Mouse (Mus musculus) stomach, embryonic 16.5 days (tissue): ENCODE results near the gene Dpf2. TPM values are rescaled to one million over a fixed set of nuclear protein-coding genes. Genes with fewer than 3 reads are reported as not detected.
A peak's percentile ranks its signal among the peaks of the same experiment; 100 is the strongest.

ENCODE experiments used
- ATAC-seq: fragments of 200-750 bp; cut with Nextera tagmentation; 2 replicates; pipeline ENCODE4 v1.8.0; 2017; ENCODE audit warnings: moderate number of reproducible peaks, moderate TSS enrichment; ENCODE audit not compliant: insufficient read depth, low FRiP score
- H3K27ac ChIP-seq: fragments of 300-500 bp; sonication (generic); 2 replicates; pipeline ENCODE4 v1.5.1; 2014; ENCODE audit warnings: low read length
- H3K27me3 ChIP-seq: fragments of 300-500 bp; sonication (generic); 2 replicates; pipeline ENCODE4 v1.6.1; 2014; ENCODE audit warnings: low read length, control low read depth, mixed read lengths; ENCODE audit not compliant: control insufficient read depth, insufficient read depth
- H3K36me3 ChIP-seq: fragments of 300-500 bp; sonication (generic); 2 replicates; pipeline ENCODE4 v1.6.1; 2014; ENCODE audit warnings: low read length; ENCODE audit not compliant: control insufficient read depth, insufficient read depth
- H3K4me1 ChIP-seq: fragments of 300-500 bp; sonication (generic); 2 replicates; pipeline ENCODE4 v1.6.1; 2014; ENCODE audit warnings: low read length, control low read depth, mixed read lengths; ENCODE audit not compliant: control insufficient read depth, insufficient read depth
- H3K4me2 ChIP-seq: fragments of 300-500 bp; sonication (generic); 2 replicates; pipeline ENCODE4 v1.6.1; 2014; ENCODE audit warnings: low read depth, low read length, mixed read lengths
- H3K4me3 ChIP-seq: fragments of 300-500 bp; sonication (generic); replicated peaks from 2 replicates; pipeline ENCODE4 v1.5.1; 2014; ENCODE audit warnings: mild to moderate bottlenecking, low read length
- H3K9ac ChIP-seq: fragments of 300-500 bp; sonication (generic); 2 replicates; pipeline ENCODE4 v1.6.1; 2014; ENCODE audit warnings: low read length
- H3K9me3 ChIP-seq: fragments of 300-500 bp; sonication (generic); replicated peaks from 2 replicates; pipeline ENCODE4 v1.6.1; 2016; ENCODE audit warnings: low read length, control low read depth; ENCODE audit not compliant: control insufficient read depth
- WGBS: fragments of 180-500 bp; shearing (Covaris S2); extraction: QIAGEN DNeasy Blood & Tissue Kit; methylation state at CpG from one replicate; pipeline ENCODE4 v1.1.7; 2014; 5-methylcytosine and 5-hydroxymethylcytosine counted together
- polyA plus RNA-seq: library from polyadenylated mRNA; unstranded; fragments of >200 nt; fragmentation: Nextera tagmentation; extraction: Ambion mirVana; gene quantifications from 2 replicates; pipeline ENCODE4 v1.2.1, GENCODE M21; 2015

Dpf2 gene
- polyA plus RNA-seq, 1 experiment from 2014 or later = 117 TPM

DNA sequence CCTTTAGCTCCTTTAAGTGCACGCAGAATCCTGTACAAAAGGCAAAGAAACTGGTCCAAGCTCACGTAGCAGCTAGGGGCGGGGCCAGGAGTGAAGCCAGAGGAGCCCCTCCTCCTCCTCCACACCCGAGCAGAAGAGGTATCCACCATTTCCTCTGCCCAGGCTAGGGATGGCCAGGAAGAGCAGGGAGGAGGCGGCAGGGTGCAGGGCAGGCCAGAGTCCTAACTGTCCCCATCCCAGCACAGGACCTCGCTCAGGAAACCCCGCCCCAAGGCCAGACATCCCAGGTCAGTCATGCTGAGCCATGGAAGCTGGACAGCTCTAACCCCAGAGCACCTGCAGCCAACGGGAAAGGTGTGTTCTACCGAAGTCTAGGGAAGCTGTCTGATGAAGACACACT, 8.9 kb upstream of the Dpf2 start:
- H3K4me3 ChIP-seq = peak overlapping the region; percentile 1
- 0 out of 2 replicates have a peak overlapping the region, but pooled peaks have one; percentile 9 for H3K27ac ChIP-seq
- H3K36me3 ChIP-seq = peaks cover 7% of the 10 kb centered on the region; the same call in 1 of the 2 replicates
- peak overlapping the region; percentile 97; the same call in 1 of the 2 replicates for H3K4me2 ChIP-seq
- H3K9ac ChIP-seq = peak overlapping the region; percentile 18; the same call in 1 of the 2 replicates
- peaks cover 26% of the 10 kb centered on the region for H3K4me1 ChIP-seq
- ATAC-seq = no peak
- WGBS = 21% methylated on average over 9 of the region's 9 CpGs
- 0 out of 2 replicates have a peak, but pooled peaks cover 3% of the 10 kb centered on the region for H3K27me3 ChIP-seq
- no peaks in the 10 kb centered on the region for H3K9me3 ChIP-seq

DNA sequence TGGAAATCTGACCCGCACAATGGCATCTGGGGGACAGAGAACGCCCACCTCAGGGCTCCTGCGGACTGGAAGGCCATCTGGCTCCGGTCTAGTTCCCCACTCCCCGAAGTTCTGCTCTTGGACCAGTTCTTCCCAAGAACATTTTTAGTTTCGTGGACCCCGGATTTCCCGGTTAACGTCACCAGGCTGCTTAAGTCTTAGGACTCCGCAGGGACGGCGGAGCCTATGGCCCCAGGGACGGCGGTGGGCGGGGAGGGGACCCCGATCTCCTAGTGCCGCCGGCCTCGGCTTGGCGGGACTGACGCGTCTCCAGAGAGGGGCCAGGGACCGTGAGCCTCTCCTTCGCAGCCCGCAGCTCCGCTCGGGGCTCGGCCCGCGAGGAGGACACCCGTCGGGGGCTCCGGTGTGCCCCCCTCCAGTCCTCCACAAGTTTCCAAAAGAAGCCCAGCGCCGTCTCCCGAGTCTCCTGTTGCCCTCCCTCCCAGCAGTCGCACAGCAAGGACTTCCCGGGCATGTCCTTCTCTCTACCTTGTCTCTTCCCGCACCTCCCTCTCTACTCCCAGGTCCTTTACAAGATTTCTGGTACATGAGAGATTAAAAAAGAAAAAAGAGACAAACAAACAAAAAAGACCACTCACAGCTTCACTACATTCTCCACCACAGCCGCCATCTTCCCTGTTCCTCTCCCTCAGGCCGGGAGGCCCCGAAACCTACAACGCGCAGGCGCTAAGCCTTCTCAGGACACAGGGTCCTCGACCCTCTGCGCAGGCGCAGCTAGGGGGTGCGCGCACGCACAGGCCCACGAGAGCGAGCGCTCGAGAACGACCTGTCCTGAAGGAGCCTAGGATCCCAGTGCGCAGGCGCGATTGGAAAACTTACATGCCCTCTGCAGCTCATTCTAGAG, 455 bp downstream of the Dpf2 start:
- WGBS = under 1% methylated on average over 59 of the region's 59 CpGs
- Histone ChIP-seq H3K4me3 (peak overlapping the region; percentile 76), H3K9me3 (no peaks in the 10 kb centered on the region), H3K4me2 (peak overlapping the region; percentile 77), H3K36me3 (peaks cover 3% of the 10 kb centered on the region; the same call in 1 of the 2 replicates), H3K9ac (peak overlapping the region; percentile 93), H3K27ac (peak overlapping the region; percentile 73), H3K4me1 (peaks cover 25% of the 10 kb centered on the region), H3K27me3 (no peaks in the 10 kb centered on the region)
- peak; percentile 97 for ATAC-seq

DNA sequence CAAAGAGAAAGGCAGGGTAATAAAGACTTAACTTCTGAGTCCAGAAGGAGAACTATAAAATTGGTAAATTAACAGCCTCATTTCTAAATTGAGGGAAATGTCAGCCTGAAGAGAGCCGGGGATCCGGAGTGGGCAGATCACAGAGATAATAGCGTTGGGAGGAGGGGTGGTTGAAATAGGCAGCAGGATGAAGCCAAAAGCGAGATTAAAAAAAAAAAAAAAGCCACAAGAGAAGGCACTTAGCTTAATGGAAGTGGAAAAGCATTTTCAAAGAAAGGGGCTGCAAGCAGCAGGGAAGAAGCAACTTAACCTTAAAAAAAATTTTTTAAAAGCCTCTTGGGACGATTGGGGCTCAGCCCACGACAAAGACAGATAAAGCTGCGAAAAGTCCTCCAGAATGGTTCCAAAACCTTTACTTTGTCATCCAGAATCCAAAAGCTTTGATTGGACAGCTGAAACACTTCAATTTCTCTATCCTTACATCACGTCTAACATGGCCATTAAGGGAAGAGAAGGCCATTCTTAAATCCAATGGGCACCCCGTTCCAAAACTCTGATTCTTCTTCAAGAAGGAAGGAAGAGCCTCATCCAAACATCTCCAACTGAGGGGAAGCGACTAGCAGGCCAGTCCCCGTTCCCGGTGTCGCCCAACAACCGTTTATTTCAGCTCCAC, 1.2 kb downstream of the Dpf2 start:
- H3K4me1 ChIP-seq = peaks cover 25% of the 10 kb centered on the region
- H3K27me3 ChIP-seq = no peaks in the 10 kb centered on the region
- 1% methylated on average over 14 of the region's 14 CpGs for WGBS
- H3K27ac ChIP-seq = peak overlapping the region; percentile 73
- peak overlapping the region; percentile 67 for H3K4me2 ChIP-seq
- peak overlapping the region; percentile 93 for H3K9ac ChIP-seq
- H3K4me3 ChIP-seq = peak overlapping the region; percentile 76
- no peaks in the 10 kb centered on the region for H3K36me3 ChIP-seq
- ATAC-seq = no peak
- no peaks in the 10 kb centered on the region for H3K9me3 ChIP-seq

DNA sequence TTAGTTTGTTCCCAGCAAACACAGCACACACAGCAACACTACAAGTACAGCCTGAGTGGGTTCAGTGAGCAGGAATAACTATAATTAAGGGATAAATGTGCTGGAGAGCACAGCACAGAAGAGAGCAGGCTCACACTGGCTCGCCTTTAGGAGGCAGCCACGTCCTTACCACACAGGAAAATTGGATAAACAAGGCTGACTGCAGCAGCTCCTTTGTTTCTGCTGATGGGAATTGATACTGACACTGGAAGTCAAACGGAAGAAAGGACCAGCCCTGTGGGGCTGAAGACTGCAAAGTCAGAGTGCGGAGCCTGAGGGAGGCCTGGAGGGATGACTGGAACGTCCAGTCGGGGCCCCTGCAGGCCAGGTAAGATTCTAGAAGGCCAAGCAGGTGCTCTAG, 2.6 kb downstream of the Dpf2 start:
- Histone ChIP-seq H3K27me3 (no peaks in the 10 kb centered on the region), H3K4me3 (peak overlapping the region; percentile 15; the same call in 1 of the 2 replicates), H3K36me3 (peaks cover 7% of the 10 kb centered on the region), H3K4me2 (peak overlapping the region; percentile 35), H3K4me1 (peaks cover 25% of the 10 kb centered on the region), H3K9me3 (no peaks in the 10 kb centered on the region), H3K27ac (peak overlapping the region; percentile 4; the same call in 1 of the 2 replicates), H3K9ac (peak overlapping the region; percentile 38; the same call in 1 of the 2 replicates)
- 40% methylated on average over 6 of the region's 6 CpGs for WGBS
- ATAC-seq = no peak

DNA sequence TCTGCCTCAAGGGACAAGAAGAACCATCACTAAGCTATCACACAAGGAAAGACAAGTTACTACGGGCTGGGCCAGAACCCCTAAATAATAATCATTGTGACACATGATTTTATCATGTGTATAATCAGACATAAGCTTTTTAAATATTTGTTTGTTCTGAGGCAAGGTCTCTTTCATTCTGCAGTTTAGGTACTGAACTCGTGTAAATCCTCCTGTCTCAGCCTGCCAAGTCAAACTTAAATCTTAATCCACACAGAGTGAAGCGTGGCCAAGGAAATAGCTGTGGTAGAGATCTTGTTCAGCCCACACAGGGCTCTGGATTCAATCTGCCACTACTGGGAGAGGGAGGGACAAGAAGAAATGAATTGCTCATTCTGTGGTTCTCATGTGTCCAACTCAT, 5.5 kb downstream of the Dpf2 start:
- H3K9me3 ChIP-seq = no peaks in the 10 kb centered on the region
- no peak overlapping the region for H3K4me3 ChIP-seq
- no peak overlapping the region for H3K4me2 ChIP-seq
- peaks cover 19% of the 10 kb centered on the region for H3K4me1 ChIP-seq
- H3K27ac ChIP-seq = no peak overlapping the region
- no peak for ATAC-seq
- WGBS = 68% methylated on average over 3 of the region's 3 CpGs
- H3K9ac ChIP-seq = no peak overlapping the region
- H3K27me3 ChIP-seq = no peaks in the 10 kb centered on the region
- H3K36me3 ChIP-seq = peaks cover 27% of the 10 kb centered on the region

DNA sequence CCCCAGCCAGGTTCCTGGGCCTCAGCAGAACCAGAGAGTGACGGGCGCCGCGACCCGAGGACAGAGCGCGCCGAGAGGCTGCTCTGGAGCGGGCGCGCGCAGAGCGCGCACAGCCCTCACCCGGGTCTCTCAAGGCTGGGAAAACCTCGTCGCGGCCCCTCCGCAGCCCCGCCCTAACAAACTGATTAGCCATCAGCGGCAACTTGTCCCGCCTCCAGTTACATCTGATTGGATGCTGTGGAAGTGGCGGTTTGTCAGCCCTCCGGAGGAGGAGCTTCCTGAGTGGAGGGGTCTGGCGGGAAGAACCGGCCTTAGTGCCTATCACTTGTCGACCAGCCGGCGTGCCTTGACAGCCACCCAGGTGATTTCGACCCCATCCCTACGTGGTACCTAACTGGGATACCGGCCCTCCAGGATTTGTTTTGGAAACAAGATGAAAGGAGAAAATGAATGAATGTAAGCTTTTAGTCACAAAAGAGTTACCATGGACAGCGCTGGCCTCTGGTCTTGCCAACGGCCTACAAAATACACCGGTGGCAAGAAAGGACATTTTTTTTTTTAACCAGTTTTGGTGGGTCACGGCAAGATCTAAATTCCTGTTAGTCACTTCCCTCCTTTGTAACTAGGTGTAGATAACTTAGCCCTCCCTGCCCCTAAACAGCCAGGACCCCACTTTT, 18.7 kb downstream of the Dpf2 start, which contains the start of gene Tigd3:
Gene Tigd3 (minus strand): TSS at position 148 of the 677 bp plus-strand sequence.
- Histone ChIP-seq H3K27ac (no peak within 1 kb of the TSS), H3K4me3 (peak within 1 kb of the TSS; percentile 60), H3K4me2 (peak within 1 kb of the TSS; percentile 98), H3K9ac (peak within 1 kb of the TSS; percentile 89), H3K27me3 (no peaks in the 10 kb centered on the region), H3K4me1 (peaks cover 7% of the 10 kb centered on the region; the same call in 1 of the 2 replicates), H3K36me3 (peaks cover 9% of the 10 kb centered on the region), H3K9me3 (no peaks in the 10 kb centered on the region)
- WGBS = 2% methylated on average over 35 of the region's 36 CpGs
- ATAC-seq = peak; percentile 98

DNA sequence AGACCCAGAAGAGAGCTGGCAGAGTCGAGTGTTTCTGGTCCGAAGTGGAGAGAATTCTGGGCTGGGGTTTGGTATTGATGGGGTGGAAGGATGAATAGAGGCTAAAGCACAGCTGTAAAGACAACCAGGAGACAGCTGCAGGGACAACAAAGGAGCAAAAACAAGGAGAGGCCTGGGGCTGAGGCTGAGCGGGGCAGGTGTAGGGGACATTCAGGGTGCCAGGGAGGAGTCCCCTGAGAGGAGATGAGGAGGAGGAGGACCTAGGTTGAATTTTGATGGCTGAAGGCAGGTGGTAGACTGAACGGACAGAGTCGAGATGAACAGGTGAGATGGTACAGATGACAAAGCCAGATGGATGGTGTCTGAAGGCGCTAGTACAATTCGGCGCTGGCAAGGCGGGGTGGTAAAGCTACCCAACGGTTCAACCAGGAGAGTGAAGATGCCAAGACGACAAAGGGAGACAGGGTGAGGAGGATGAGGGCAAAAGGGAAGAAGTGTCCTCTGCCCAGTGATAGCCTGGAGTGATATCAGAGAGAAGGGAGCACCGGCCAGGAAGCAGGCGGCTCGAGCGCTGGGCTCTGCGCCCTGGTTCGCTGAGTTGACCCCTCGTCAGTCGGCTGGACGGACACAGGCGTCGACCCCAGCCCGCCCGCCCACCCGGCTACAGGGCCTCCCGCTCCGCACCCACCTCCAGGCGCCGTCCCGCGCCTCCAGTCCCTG, 19.4 kb downstream of the Dpf2 start:
- H3K4me3 ChIP-seq = peak overlapping the region; percentile 60
- H3K27me3 ChIP-seq = no peaks in the 10 kb centered on the region
- ATAC-seq = no peak; the same call in 1 of the 2 replicates
- no peaks in the 10 kb centered on the region for H3K9me3 ChIP-seq
- WGBS = 6% methylated on average over 31 of the region's 31 CpGs
- H3K4me1 ChIP-seq = peaks cover 7% of the 10 kb centered on the region; the same call in 1 of the 2 replicates
- H3K9ac ChIP-seq = peak overlapping the region; percentile 89
- H3K36me3 ChIP-seq = peaks cover 9% of the 10 kb centered on the region
- H3K27ac ChIP-seq = no peak overlapping the region
- peak overlapping the region; percentile 98 for H3K4me2 ChIP-seq

DNA sequence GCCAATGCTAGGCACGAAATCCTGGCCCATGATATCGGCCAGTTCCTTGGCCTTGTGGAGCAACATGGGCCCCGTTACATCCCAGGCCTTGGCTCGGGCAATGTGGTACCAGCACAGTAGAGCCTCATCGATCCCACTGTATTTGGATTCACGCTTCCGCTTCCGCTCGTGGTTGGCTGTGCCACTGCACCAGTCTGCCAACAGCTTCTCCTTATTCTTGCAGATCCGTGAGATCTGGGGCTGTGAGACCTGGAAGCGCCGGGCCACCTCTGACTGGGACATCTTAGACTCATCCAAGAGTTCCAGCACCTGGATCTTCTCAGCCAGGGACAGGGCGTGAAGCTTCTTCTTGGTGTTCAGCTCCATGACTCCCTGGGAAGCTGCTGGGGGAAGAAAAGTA, 20.1 kb downstream of the Dpf2 start:
- Histone ChIP-seq H3K4me1 (peaks cover 7% of the 10 kb centered on the region; the same call in 1 of the 2 replicates), H3K9ac (no peak overlapping the region), H3K27me3 (no peaks in the 10 kb centered on the region), H3K9me3 (no peaks in the 10 kb centered on the region), H3K4me2 (no peak overlapping the region), H3K4me3 (no peak overlapping the region), H3K27ac (no peak overlapping the region), H3K36me3 (peaks cover 9% of the 10 kb centered on the region)
- WGBS = 95% methylated on average over 13 of the region's 13 CpGs
- no peak for ATAC-seq
